Mouse (Mus musculus) cerebellum, adult 2 months (tissue): Measurements from ENCODE around the gene Arpc1b. TPM values are rescaled to one million over a fixed set of nuclear protein-coding genes. Genes with fewer than 3 reads are reported as not detected.
A peak's percentile ranks its signal among the peaks of the same experiment; 100 is the strongest.
"Not testable (repeated sequence)": the region's sequence is repeated elsewhere in the genome, so short reads cannot be mapped to it uniquely, and the experiment has no call there.

Experiments
- DNase-seq, 2 experiments: peaks; one replicate each; pipeline ENCODE4 v3.0.0; 2021
- H3K27ac ChIP-seq: fragments of 200-500 bp; 2 replicates; pipeline ENCODE4 v1.5.1; 2012; ENCODE audit warnings: low read length, control low read depth, inconsistent platforms; ENCODE audit not compliant: insufficient read depth
- H3K27me3 ChIP-seq: fragments of 200-500 bp; 2 replicates; pipeline ENCODE4 v1.6.1; 2012; ENCODE audit warnings: inconsistent platforms, mild to moderate bottlenecking, low read length, moderate library complexity; ENCODE audit not compliant: control insufficient read depth, insufficient read depth
- H3K4me1 ChIP-seq: fragments of 200-500 bp; 2 replicates; pipeline ENCODE4 v1.6.1; 2011; ENCODE audit warnings: low read length; ENCODE audit not compliant: control insufficient read depth, insufficient read depth
- H3K4me3 ChIP-seq: fragments of 200-500 bp; replicated peaks from 2 replicates; pipeline ENCODE3; 2011; ENCODE audit warnings: mild to moderate bottlenecking, low read depth, low read length, control low read depth; ENCODE audit not compliant: insufficient read depth
- CTCF ChIP-seq: fragments of 200-500 bp; IDR thresholded peaks from 2 replicates; pipeline ENCODE4 v1.5.1; 2011; ENCODE audit warnings: low read depth, mild to moderate bottlenecking, control low read depth, low read length, moderate library complexity, borderline replicate concordance; ENCODE audit not compliant: insufficient read depth
- POLR2A ChIP-seq: fragments of 200-500 bp; IDR thresholded peaks from 2 replicates; pipeline ENCODE4 v1.6.1; 2011; ENCODE audit warnings: low read length, control low read depth, borderline replicate concordance; ENCODE audit not compliant: insufficient read depth
- WGBS: fragments of 180-500 bp; shearing (Covaris S2); methylation state at CpG from one replicate; pipeline ENCODE4 v1.1.7; 2018; 5-methylcytosine and 5-hydroxymethylcytosine counted together
- polyA plus RNA-seq: library from polyadenylated mRNA; depleted of rRNA; stranded (reverse); fragments of >200 nt; gene quantifications from 2 replicates; pipeline ENCODE4 v1.2.3, GENCODE M21; 2012

Arpc1b gene
- polyA plus RNA-seq, 1 experiment: 50.2 TPM

DNA sequence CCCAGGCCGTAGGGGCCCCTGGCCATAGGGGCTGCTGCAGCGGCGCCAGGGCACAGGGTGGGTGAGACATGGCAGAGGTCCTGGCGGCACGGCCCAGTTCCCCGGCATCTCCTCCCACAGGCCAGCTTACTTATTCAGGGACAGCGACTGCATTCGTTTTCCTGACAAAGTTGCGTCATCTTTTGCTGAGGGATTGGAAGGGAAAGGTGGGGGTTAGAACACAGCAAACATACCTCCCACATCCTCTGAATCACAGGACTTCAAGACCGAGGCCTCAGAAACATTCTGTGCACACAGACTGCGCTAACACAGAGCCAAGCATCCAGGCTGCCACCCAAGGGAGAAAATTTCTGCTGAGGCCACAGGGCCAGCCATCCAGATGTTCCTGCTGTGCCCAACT is 16.2 kb downstream of the Arpc1b start:
- no peaks in the 10 kb centered on the region; the same call in 1 of the 2 replicates for H3K4me1 ChIP-seq
- no peak overlapping the region for H3K27ac ChIP-seq
- DNase-seq: no peak
- 64% methylated on average over 11 of the region's 11 CpGs for WGBS
- no peaks in the 10 kb centered on the region for H3K27me3 ChIP-seq
- H3K4me3 ChIP-seq: no peak overlapping the region
- TF ChIP-seq CTCF (no peak), POLR2A (no peak)

DNA sequence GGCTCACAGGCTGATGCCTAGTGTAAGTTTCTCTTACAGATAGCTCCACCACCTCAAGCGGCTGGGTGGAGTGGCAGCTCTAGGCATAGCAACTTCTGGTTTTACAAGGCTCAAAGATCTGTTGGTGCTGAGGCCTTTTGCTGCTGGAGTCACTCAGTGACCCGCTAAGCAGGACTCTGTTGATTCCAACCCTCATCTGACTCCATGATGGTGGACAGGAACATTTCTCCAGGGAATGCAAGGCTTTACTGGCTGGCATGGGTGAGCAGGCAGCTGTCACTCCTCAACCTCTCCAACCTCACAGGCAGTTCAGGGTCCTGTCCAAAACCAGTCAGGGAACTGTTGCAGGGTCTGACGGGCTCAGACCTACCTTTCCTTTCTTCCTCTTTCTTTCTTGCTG is 17.0 kb downstream of the Arpc1b start:
- no peak overlapping the region for H3K4me3 ChIP-seq
- no peaks in the 10 kb centered on the region; the same call in 1 of the 2 replicates for H3K4me1 ChIP-seq
- DNase-seq: no peak
- no peak overlapping the region for H3K27ac ChIP-seq
- H3K27me3 ChIP-seq: no peaks in the 10 kb centered on the region
- TF ChIP-seq CTCF (no peak), POLR2A (no peak)
- 69% methylated on average over 3 of the region's 3 CpGs for WGBS

DNA sequence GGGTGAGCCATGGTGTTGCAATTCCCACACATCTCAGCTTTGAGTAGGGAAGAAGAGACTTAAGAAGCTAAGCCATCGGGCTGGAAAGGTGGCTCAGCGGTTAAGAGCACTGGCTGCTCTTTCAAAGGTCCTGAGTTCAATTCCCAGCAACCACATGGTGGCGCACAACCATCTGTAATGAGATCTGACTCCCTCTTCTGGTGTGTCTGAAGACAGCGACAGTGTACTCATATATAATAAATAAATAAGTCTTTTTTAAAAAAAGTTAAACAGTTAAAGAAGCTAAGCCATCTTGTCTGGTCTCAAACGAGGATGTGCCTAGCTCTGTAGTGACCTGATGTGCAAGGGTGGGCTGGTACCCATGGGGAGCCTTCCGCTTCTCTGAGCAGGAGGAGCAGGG is 19.3 kb downstream of the Arpc1b start:
- WGBS: 92% methylated on average over 6 of the region's 6 CpGs
- not testable (repeated sequence) for H3K4me1 ChIP-seq, DNase-seq, H3K27ac ChIP-seq, H3K27me3 ChIP-seq, H3K4me3 ChIP-seq

DNA sequence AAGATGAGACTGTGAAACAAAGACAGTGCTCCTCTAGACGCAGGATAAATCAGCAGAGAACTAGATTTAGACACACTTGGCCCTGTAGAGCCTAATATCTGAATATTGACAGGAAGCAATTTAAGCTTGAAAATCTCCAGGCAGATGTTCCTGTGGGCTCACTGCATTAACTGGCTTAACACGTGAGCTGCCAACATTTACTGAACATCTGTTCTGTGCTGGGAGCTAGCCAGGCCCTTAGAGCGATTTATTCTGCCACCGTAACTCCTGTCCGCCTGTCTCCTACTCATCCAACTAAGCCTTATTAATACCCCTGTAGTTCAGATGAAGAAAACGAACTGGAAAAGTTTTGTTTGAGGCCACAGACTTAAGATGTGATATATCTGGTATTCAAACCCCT is 24.8 kb downstream of the Arpc1b start:
- no peak for TF ChIP-seq POLR2A
- TF ChIP-seq CTCF: no peak
- H3K4me3 ChIP-seq: peak overlapping the region; percentile 98
- H3K4me1 ChIP-seq: no peaks in the 10 kb centered on the region
- H3K27me3 ChIP-seq: no peaks in the 10 kb centered on the region
- no peak overlapping the region for H3K27ac ChIP-seq
- WGBS: 1% methylated on average over 6 of the region's 6 CpGs
- DNase-seq: no peak

DNA sequence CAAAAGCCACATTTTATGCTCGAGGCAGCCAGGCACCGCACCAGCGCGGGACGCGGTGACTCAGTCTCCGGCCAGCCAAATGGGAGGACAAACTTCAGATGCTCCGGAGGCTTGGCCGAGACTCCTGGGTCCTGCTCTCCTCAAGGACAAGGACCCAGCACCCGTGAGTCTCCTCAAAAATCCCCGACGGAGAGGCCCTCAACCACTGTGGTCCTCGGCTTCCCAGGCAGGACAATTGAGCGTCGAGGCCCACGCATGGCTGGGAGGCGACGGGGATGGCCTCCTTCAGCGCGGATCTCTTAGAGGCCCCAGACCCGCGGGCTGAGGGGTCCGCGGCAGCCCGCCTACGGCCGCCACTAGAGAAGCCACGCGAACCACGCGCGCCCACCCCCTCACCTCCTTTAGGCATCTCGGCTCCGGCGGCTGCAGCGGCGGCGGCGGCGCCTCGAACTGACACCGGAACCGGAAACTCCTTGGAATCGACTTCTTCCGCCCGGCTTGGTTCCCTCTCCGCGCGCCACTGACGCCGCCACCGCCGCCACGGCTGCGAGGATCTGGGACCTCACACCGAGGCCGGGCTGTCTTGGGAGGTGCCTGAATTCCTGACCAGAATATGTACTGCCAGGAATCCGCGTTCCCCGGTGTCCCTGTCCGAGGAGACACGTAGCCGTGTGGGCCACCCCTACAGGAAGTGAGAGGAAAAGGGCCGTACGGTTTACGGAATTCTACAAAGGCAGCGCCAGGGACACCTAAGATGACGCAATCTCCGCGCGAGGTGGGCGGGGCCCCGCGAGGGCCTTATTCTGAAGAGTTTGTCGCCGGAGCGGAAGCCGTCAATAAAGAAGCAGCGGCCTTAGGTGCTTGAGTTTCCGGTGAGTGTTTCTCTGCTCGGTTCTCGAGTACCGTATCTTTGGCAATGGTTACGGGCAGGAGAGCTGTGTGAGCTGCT is 25.8 kb downstream of the Arpc1b start, which contains the start of the genes Pdap1 and Bud31:
Pdap1 (minus strand) TSS at position 668 of the 949 bp plus-strand sequence.
Bud31 (plus strand) TSS at position 792 of the 949 bp plus-strand sequence.
- DNase-seq: peak; percentile 95 to 98
- H3K27ac ChIP-seq: peak within 1 kb of the TSS; percentile 90
- under 1% methylated on average over 83 of the region's 84 CpGs for WGBS
- TF ChIP-seq POLR2A (peak; percentile 82), CTCF (no peak)
- no peaks in the 10 kb centered on the region for H3K4me1 ChIP-seq
- H3K27me3 ChIP-seq: no peaks in the 10 kb centered on the region
- H3K4me3 ChIP-seq: peak within 1 kb of the TSS; percentile 98

DNA sequence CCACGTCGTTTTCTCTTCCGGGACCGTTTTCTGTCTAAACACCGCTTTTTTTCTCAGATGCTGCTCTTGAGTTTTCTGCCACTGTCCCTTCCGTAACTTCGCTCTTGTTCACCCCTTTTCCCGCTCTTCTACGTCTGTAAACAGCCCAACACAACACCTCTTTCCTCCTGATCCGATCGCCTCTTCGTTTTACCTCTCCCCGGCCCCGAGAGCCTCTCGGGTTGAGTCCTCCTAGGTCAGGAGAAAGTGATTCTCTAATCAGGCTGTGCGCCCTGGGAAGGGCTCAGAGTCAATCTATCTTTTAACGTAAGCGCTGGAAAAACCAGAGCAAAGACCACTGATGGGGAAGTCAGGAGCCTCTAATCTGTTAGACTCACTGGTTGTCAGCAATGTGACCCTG is 26.6 kb downstream of the Arpc1b start:
- Histone ChIP-seq H3K4me1 (no peaks in the 10 kb centered on the region), H3K27me3 (no peaks in the 10 kb centered on the region), H3K27ac (peak overlapping the region; percentile 90), H3K4me3 (peak overlapping the region; percentile 98)
- no peak for DNase-seq
- TF ChIP-seq CTCF: no peak
- no peak for TF ChIP-seq POLR2A
- WGBS: under 1% methylated on average over 18 of the region's 18 CpGs

DNA sequence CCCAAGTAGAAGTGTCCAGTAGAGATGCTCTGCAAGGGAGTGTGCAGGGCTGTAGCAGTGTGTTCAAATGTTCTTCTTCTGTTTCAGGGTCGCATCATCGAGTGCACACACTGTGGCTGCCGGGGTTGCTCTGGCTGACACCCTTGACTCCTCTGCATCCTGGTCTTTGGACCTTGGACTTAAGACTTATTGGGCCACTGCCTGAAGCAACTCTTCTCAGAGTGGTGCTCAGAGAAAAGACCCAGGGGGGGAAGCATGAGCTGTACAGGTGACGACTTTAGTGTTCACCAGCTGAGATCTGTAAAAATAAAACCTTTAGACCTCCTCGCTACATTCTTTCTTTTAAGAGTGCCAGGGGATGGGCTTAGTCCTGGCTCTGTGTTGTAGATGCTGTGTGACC is 33.7 kb downstream of the Arpc1b start:
- H3K27ac ChIP-seq: no peak overlapping the region
- 86% methylated on average over 5 of the region's 5 CpGs for WGBS
- TF ChIP-seq POLR2A (no peak), CTCF (no peak)
- no peaks in the 10 kb centered on the region for H3K27me3 ChIP-seq
- H3K4me1 ChIP-seq: no peaks in the 10 kb centered on the region
- no peak for DNase-seq
- no peak overlapping the region for H3K4me3 ChIP-seq

DNA sequence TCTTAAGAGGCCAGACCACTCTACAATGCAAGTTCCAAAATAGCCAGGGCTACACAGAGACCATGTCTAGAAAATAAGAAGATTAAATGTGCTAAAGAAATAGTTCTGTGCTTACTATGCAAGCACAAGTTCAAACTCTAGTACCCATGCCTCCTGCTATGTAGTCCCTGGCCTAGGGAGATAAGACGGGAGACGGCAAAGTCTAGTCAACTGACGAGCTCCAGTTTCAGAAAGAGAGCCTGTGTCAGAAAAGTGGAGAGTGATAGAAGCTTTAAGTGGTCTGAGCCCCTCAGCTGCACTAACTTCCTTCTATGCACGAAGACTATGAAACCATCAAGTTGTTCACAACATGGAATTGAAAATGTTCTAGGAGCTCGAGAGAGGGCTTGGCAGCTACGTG is 35.3 kb downstream of the Arpc1b start:
- WGBS: 88% methylated on average over 6 of the region's 6 CpGs
- no peak overlapping the region for H3K4me3 ChIP-seq
- no peak for DNase-seq
- no peak for TF ChIP-seq CTCF
- TF ChIP-seq POLR2A: no peak
- no peaks in the 10 kb centered on the region for H3K4me1 ChIP-seq
- no peaks in the 10 kb centered on the region for H3K27me3 ChIP-seq
- no peak overlapping the region for H3K27ac ChIP-seq
